Mouse (Mus musculus): ENCODE results near the gene Lemd1. TPM values are rescaled to one million over a fixed set of nuclear protein-coding genes. Genes with fewer than 3 reads are reported as not detected.

The Lemd1 gene
- total and polyA plus RNA-seq, 3 experiments, result not detected

GRCm38 (mm10) chr1:132201511-132201860 lies 10.3 kb downstream of the Lemd1 start:
- H3K79me2 ChIP-seq (replicated peaks; ENCODE audit: control insufficient read depth, extremely low read depth, insufficient read depth, poor library complexity, severe bottlenecking), result no peaks in the 10 kb centered on the region
- TF ChIP-seq POLR2AphosphoS2 (IDR thresholded peaks at IDR 0.05; ENCODE audit: low read depth, low read length) (no peak), MAZ (IDR thresholded peaks at IDR 0.05; ENCODE audit: low read depth, low read length) (no peak), EP300 (IDR thresholded peaks at IDR 0.05; ENCODE audit: low read length) (no peak), HCFC1 (IDR thresholded peaks at IDR 0.05; ENCODE audit: low read depth, low read length) (no peak), IRF4 (IDR thresholded peaks at IDR 0.05; ENCODE audit: low read depth, low read length) (no peak), ZKSCAN1 (IDR thresholded peaks at IDR 0.05; ENCODE audit: borderline replicate concordance, low read depth, low read length) (no peak), BHLHE40 (IDR thresholded peaks at IDR 0.05; ENCODE audit: low read depth, low read length) (no peak), NELFE (IDR thresholded peaks at IDR 0.05; ENCODE audit: low read depth, low read length) (no peak), GABPA (IDR thresholded peaks at IDR 0.05; ENCODE audit: insufficient replicate concordance, low read depth, low read length) (no peak), E2F4 (IDR thresholded peaks at IDR 0.05; ENCODE audit: insufficient replicate concordance, low read depth, low read length) (no peak), CTCF (conservative IDR thresholded peaks at IDR 0.05 in 1 of 2, IDR thresholded peaks at IDR 0.05 in 1 of 2; ENCODE audit: low read depth in 2 of 2, low read length in 2 of 2) (no peak), JUND (conservative IDR thresholded peaks at IDR 0.05; ENCODE audit: low read depth, low read length) (no peak), TCF12 (IDR thresholded peaks at IDR 0.05; ENCODE audit: low read depth, low read length) (no peak), ZMIZ1 (IDR thresholded peaks at IDR 0.05; ENCODE audit: low read depth, low read length) (no peak)
- peaks cover 0 to 7% of the 10 kb centered on the region in 2 experiments; a peak in 1 of 4 replicates for H3K4me1 ChIP-seq (ENCODE audit: control insufficient read depth in 1 of 2, insufficient read depth in 2 of 2)
- in situ Hi-C loops (cut with MboI; ENCODE audit: low pct_ligation_motif_present, low pct_unique_long_range_greater_than_20kb, low sequenced_read_pairs), result no loop called here
- H3K4me2 ChIP-seq (ENCODE audit: insufficient read depth, low read depth, poor library complexity, severe bottlenecking), result no peak overlapping the region
- H3K9ac ChIP-seq (ENCODE audit: insufficient read depth, low read depth), result no peak overlapping the region
- H3K27me3 ChIP-seq (replicated peaks), result peaks cover 87% of the 10 kb centered on the region
- no peak overlapping the region for H3K4me3 ChIP-seq (replicated peaks in 1 of 3; ENCODE audit: low read depth in 2 of 3, low read length in 2 of 3, poor library complexity in 1 of 3)
- no peaks in the 10 kb centered on the region for H3K36me3 ChIP-seq (replicated peaks in 1 of 2; ENCODE audit: control insufficient read depth in 1 of 2, insufficient read depth in 1 of 2, low read length in 1 of 2)
- no peak overlapping the region for H3K27ac ChIP-seq (ENCODE audit: insufficient read depth, low read depth)
- DNase-seq (ENCODE audit: extremely low read depth), result no peak
- no peaks in the 10 kb centered on the region for H3K9me3 ChIP-seq (replicated peaks; ENCODE audit: low read length)
- dilution Hi-C loops (cut with MboI; ENCODE audit: extremely low pct_ligation_motif_present, extremely low pct_unique_long_range_greater_than_20kb, low sequenced_read_pairs), result no loop called here

DNA sequence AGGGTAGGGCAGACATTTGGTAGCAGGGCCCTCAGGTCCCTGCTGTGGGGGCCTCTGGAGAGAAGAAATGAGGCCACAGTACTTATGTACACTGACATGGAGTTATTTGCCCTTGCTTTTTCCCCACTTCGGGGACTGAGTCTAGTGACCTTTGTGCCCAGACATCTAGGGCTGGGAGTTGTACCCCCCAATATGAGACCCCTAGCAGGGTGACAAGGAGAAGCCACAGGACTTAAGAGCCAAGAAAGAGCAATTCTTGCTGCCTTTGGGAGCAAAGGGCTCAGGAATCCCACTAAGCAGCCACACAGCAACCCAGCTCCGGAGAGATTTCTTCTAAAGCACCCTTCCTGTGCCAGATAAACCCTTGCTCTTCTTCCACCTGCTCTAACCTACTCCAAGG lies 10.7 kb downstream of the Lemd1 start:
- peaks cover 0 to 7% of the 10 kb centered on the region in 2 experiments; a peak in 1 of 4 replicates for H3K4me1 ChIP-seq (ENCODE audit: control insufficient read depth in 1 of 2, insufficient read depth in 2 of 2)
- H3K36me3 ChIP-seq (replicated peaks in 1 of 2; ENCODE audit: control insufficient read depth in 1 of 2, insufficient read depth in 1 of 2, low read length in 1 of 2), result no peaks in the 10 kb centered on the region
- H3K27me3 ChIP-seq (replicated peaks), result peaks cover 92% of the 10 kb centered on the region
- no peak overlapping the region for H3K4me3 ChIP-seq (replicated peaks in 1 of 3; ENCODE audit: low read depth in 2 of 3, low read length in 2 of 3, poor library complexity in 1 of 3)
- dilution Hi-C loops (cut with MboI; ENCODE audit: extremely low pct_ligation_motif_present, extremely low pct_unique_long_range_greater_than_20kb, low sequenced_read_pairs), result no loop called here
- DNase-seq (ENCODE audit: extremely low read depth), result no peak
- no peak overlapping the region for H3K9ac ChIP-seq (ENCODE audit: insufficient read depth, low read depth)
- H3K27ac ChIP-seq (ENCODE audit: insufficient read depth, low read depth), result no peak overlapping the region
- no peak for TF ChIP-seq MAX (IDR thresholded peaks at IDR 0.05; ENCODE audit: low read length)
- H3K79me2 ChIP-seq (replicated peaks; ENCODE audit: control insufficient read depth, extremely low read depth, insufficient read depth, poor library complexity, severe bottlenecking), result no peaks in the 10 kb centered on the region
- H3K4me2 ChIP-seq (ENCODE audit: insufficient read depth, low read depth, poor library complexity, severe bottlenecking), result no peak overlapping the region
- H3K9me3 ChIP-seq (replicated peaks; ENCODE audit: low read length), result no peaks in the 10 kb centered on the region
- in situ Hi-C loops (cut with MboI; ENCODE audit: low pct_ligation_motif_present, low pct_unique_long_range_greater_than_20kb, low sequenced_read_pairs), result no loop called here

DNA sequence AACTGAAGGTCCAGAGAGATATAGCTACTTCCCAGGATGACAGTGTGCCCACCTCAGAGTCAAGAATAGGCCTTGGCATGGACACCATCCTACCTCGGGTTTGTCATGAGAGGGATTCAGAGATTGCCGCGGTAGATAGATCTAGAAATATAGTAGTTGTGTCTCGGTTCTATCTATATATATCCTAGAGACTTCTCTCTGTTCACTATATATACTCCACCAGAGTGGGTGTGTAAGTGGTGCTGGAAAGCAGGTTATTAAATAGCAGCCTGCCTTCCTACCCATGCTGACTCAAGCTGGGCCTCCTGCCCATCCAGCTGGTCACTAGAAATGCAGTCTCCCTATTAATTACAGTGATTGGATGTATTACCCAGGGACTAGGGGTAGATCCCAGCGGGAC lies 11.5 kb downstream of the Lemd1 start:
- Histone ChIP-seq H3K79me2 (replicated peaks; ENCODE audit: control insufficient read depth, extremely low read depth, insufficient read depth, poor library complexity, severe bottlenecking) (no peaks in the 10 kb centered on the region), H3K27me3 (replicated peaks) (peaks cover 96% of the 10 kb centered on the region), H3K36me3 (replicated peaks in 1 of 2; ENCODE audit: control insufficient read depth in 1 of 2, insufficient read depth in 1 of 2, low read length in 1 of 2) (no peaks in the 10 kb centered on the region), H3K9me3 (replicated peaks; ENCODE audit: low read length) (no peaks in the 10 kb centered on the region), H3K4me1 (ENCODE audit: control insufficient read depth in 1 of 2, insufficient read depth in 2 of 2) (peaks cover 0 to 7% of the 10 kb centered on the region in 2 experiments; a peak in 1 of 4 replicates), H3K9ac (ENCODE audit: insufficient read depth, low read depth) (no peak overlapping the region), H3K4me2 (ENCODE audit: insufficient read depth, low read depth, poor library complexity, severe bottlenecking) (no peak overlapping the region), H3K27ac (ENCODE audit: insufficient read depth, low read depth) (no peak overlapping the region), H3K4me3 (replicated peaks in 1 of 3; ENCODE audit: low read depth in 2 of 3, low read length in 2 of 3, poor library complexity in 1 of 3) (no peak overlapping the region)
- TF ChIP-seq HCFC1 (IDR thresholded peaks at IDR 0.05; ENCODE audit: low read depth, low read length) (no peak), POLR2AphosphoS2 (IDR thresholded peaks at IDR 0.05; ENCODE audit: low read depth, low read length) (no peak), SMC3 (IDR thresholded peaks at IDR 0.05; ENCODE audit: low read depth, low read length) (no peak), IRF4 (IDR thresholded peaks at IDR 0.05; ENCODE audit: low read depth, low read length) (no peak), POLR2A (IDR thresholded peaks at IDR 0.05; ENCODE audit: low read depth, low read length) (no peak), JUN (IDR thresholded peaks at IDR 0.05; ENCODE audit: insufficient read depth, low read depth, low read length) (no peak), NELFE (IDR thresholded peaks at IDR 0.05; ENCODE audit: low read depth, low read length) (no peak), ZKSCAN1 (IDR thresholded peaks at IDR 0.05; ENCODE audit: borderline replicate concordance, low read depth, low read length) (no peak), TCF12 (IDR thresholded peaks at IDR 0.05; ENCODE audit: low read depth, low read length) (no peak), RCOR1 (conservative IDR thresholded peaks at IDR 0.05; ENCODE audit: low read depth, low read length) (no peak), MAX (IDR thresholded peaks at IDR 0.05; ENCODE audit: low read length) (no peak), MXI1 (IDR thresholded peaks at IDR 0.05; ENCODE audit: low read depth, low read length) (no peak)
- DNase-seq (ENCODE audit: extremely low read depth), result no peak
- in situ Hi-C loops (cut with MboI; ENCODE audit: low pct_ligation_motif_present, low pct_unique_long_range_greater_than_20kb, low sequenced_read_pairs) (no loop called here), dilution Hi-C loops (cut with MboI; ENCODE audit: extremely low pct_ligation_motif_present, extremely low pct_unique_long_range_greater_than_20kb, low sequenced_read_pairs) (no loop called here)
